Mouse (Mus musculus) small intestine, adult 2 months (tissue): Measurements from ENCODE around the gene Gm17482.
"Not testable (repeated sequence)": the region's sequence is repeated elsewhere in the genome, so short reads cannot be mapped to it uniquely, and the experiment has no call there.

Source experiments
- CTCF ChIP-seq: fragments of 200-500 bp; IDR thresholded peaks from 2 replicates; pipeline ENCODE4 v1.5.1; 2012; ENCODE audit warnings: low read depth, mild to moderate bottlenecking, control low read depth, inconsistent platforms, low read length, moderate library complexity, mixed read lengths; ENCODE audit not compliant: insufficient replicate concordance, insufficient read length; ENCODE audit errors: extremely low read depth
- POLR2A ChIP-seq: fragments of 200-500 bp; IDR thresholded peaks from 2 replicates; pipeline ENCODE4 v1.6.1; 2012; ENCODE audit warnings: low read depth, mild to moderate bottlenecking, control low read depth, inconsistent platforms, low read length, moderate library complexity

GRCm38 (mm10) chr6:115240431-115240830 lies 13.3 kb downstream of the Gm17482 start:
- not testable (repeated sequence) for TF ChIP-seq POLR2A, CTCF
